Mouse (Mus musculus): ENCODE data around the gene Vwa2.

Vwa2 gene

DNA sequence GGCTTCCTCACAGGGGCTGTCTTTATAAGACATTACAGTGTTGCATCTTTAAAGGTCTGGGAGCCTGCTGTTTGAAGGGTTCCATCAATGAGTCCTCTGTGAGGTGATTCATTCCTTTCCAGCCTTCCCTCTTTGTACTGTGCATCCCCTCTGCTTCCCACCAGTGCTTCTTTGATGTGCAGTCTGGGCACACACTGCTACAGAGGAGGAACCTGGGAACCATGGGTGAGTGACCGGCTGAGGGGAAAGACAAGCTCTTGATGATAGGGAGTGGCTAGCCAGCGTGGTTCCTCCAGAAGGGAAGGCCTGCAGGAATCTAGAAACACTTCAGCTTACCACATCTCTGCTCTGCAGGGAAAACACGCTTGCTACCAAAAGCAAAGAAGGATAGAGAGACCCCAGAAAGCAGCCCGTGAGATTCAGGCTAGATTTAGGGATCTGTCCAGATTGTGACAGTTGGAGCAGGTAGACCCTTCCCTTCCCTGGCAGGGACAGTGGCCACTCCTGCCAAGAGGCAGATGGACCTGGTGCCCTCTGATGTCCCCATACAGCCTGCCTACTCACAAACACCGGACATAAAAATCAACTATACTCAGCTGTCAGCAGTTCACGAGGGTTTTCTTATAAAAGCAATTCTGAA is 74.0 kb downstream of the Vwa2 start:
- no peak for DNase-seq (ENCODE audit: low read depth, low spot score)

DNA sequence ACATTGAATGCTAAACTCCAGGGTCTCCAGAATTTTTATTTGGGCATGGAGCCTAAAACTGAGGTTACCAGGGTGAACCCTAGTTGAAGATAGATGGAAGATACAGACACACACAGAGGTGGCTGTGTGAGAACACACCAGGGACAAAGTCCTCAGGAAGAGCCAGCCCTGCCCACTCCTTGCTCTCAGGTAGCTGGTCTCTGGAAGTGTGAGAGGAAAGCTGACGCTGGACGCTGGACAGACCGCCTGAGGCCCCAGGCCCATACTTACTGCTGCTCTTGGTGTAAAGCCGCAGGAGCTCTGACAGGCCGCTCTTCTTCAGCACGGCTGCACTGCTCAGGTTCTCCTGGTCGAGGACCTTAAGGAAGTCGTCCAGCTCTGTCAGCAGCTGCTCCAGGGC is 75.8 kb downstream of the Vwa2 start:
- DNase-seq (ENCODE audit: low read depth, low spot score), result no peak

DNA sequence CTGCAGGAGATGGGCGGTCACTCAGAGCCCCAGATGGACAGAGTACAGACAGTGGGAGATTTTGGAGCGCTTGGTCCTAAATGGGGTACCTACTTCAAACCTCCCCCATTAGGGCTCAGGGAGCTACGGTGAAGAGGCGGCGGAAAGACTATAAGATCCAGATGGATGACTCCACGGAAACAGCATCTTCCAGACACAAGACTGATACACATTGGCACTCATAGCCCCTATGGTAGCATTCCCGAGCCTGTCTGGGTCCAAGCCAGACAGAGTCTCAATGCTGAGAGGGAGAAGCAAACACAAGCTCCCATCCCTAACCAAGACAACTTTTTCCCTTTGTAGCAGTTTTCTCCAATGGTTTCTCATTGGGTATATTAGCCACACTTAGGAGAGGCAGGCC is 76.8 kb downstream of the Vwa2 start:
- no peak for DNase-seq (ENCODE audit: low read depth, low spot score)

DNA sequence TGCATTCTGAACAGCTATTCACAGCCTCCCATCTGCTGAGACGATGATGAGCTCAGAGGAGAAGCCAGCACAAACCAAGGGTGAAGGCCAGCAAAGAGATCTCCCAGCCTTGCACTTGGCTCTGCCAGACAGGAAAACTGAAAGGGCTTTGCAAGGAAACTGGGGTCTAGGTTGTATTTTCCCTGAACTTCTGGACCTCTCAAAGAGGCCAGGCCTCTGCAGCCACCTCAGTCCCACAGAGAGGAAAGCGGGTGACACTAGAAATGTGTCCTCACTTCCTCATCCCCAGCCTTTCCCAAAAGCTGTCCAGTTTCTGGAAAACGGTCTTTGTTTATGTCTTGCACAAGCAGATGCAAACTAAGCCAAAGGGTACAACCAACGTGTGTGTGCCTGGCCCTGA is 79.8 kb downstream of the Vwa2 start:
- DNase-seq (ENCODE audit: low read depth, low spot score), result no peak

DNA sequence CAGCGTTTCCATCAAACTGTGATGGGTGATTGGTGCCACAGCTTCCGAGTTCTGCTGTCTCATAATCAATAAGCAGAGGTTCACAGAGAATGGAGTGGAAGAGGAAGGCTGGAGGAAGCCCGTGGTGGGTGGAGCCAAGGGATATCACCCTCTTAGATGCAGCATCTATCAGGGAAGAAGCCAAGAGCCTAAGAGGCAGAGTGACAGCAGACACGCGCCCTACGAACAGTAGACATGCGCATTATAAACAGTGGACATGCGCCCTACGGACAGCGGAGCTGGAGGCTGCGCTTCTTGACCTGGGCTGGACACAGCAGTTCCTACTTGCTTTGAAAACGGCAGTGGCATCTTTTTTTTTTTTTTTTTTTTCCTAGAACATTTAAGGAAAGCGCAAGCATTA is 80.8 kb downstream of the Vwa2 start:
- no peak for DNase-seq (ENCODE audit: low read depth, low spot score)

DNA sequence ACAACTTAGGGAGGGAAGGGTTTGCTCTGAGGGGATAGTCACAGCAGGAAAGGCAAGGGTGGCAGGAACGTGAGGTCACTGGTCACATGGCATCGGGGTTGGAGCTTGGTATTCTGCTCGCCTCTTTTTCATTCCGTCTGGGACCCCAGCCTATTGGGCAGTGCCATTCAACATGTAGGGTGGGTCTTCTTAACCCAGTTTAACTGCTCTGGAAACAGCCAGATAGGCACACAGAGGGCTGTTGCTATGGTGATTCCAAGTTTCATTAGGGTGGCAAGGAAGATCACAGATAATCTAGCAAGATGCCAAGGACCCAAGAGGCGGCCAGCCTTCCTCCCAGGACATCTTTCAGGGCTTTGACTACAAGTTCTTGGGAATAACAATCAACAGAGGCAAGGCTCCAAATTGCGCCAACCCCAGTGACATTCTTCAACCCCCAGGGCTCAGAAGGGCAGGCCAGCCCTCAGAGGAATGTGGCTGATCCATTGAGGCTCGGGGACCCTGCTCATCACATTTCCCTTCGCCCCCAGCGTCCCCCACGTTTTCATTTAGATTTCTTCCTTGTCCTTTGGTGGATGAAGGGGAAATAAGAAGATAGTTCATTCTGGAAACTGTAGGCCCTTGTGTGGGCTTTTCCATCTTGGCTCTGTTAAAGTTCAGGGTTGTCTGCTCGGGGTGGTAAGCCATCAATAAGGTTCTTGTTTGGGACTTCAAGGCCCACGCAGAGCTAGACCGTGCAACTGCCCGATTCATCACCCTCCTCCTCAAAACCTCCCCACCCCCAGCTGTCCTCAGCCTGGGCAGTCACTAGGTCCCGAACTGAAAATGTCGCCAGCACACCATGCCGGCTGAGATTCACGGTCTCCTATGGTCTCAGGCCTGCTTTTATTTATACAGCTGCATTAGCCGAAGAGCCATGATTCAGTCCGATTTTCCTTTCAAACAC is 81.8 kb downstream of the Vwa2 start:
- no peak for DNase-seq (ENCODE audit: low read depth, low spot score)

DNA sequence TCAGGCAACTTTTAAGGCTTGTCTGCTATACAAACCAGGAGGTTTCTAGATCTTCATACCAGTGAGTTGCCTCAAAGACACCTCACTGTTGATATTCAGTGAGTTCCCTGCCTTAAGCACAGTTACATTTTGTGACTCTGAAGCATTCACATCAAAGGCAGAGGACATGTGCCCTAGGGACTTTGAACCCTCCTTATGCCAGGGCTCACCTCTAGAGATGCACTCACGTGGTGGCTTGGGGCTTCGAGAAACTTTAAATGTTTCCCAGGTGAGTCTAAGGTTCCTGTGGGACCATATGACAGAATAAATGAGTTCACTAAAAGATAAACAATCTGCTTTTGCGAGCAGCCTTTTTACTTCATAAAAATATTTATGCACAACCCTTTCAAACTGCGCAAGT is 84.0 kb downstream of the Vwa2 start:
- DNase-seq (ENCODE audit: low read depth, low spot score), result no peak

DNA sequence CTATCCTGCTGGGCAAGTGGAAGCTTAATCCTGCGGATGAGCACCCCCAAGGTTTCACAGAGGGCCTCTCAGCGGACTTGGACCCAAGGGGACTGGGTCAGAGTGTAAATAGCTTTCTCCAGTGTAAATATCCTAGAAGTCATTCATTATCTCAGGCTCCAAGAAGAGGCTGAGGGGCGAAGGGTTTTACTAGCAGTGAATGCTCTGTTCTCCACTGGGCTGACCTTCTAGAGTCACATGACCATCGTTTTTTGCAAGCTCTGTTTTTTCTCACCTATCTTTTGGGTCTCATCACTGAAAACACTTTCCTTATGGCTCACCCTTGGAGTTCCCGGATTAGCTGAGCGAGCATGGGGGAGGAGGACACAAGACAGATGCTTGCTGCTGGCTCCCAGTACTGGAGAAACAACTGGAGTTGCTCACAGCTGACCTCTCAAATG is 84.6 kb downstream of the Vwa2 start:
- no peak for DNase-seq (ENCODE audit: low read depth, low spot score)

DNA sequence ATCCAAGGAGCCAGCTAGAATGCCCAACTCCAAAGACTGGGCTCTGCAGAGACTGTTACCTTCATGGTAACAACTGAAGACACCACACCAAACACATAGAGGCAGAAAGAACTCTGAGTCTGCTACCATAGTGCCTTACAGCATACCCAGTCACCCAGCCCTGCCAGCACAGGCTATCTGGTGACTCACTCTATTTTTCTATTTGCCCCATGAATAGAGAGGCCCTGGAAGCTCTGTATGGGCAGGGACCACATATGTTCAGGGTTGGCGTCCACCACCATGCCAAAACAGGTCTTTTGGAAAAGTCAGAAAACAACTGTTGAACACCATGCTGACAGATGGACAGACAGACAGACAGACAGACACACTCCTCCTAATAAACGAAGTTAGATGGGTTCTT is 85.0 kb downstream of the Vwa2 start:
- DNase-seq (ENCODE audit: low read depth, low spot score), result no peak

DNA sequence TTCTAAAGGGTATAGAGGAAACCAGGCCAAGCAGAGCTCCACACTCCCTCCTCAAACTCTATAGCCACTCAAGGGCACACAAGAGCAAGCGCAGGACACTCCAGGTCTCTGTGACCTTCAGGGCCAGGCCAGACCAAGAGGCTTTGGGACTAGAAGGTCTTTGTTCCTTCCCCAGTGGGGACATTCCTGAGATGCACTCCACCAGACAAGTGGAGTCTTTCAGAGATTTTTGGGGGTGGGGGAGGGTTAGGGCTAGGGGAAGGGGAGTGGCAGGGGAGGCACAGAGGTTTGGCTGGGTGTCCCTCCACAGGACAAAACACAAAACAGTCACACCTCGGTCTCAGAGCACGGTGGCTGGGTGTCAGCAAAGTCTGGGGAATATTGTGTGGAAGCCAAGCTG is 85.6 kb downstream of the Vwa2 start:
- no peak for DNase-seq (ENCODE audit: low read depth, low spot score)
